Mouse (Mus musculus) B cell, adult 2 months (primary cell): ENCODE measurements around the gene Gm21256.
"Not testable (repeated sequence)": the region's sequence is repeated elsewhere in the genome, so short reads cannot be mapped to it uniquely, and the experiment has no call there.

Source experiments
- DNase-seq, 2 experiments: peaks; one replicate each; pipeline ENCODE4 v3.0.0; 2022

The Gm21256 gene

GRCm38 (mm10) chrY:47450660-47451059 is at the start of gene Gm21256:
Gene Gm21256 (plus strand): TSS chrY:47450960.
- DNase-seq = not testable (repeated sequence)
